Mouse (Mus musculus): ENCODE data around the gene Mrps9. TPM values are rescaled to one million over a fixed set of nuclear protein-coding genes. Genes with fewer than 3 reads are reported as not detected.

The Mrps9 gene
- polyA plus RNA-seq, 1 experiment, result 24.5 TPM

- DNase-seq (ENCODE audit: low read depth), result no peak
Measured at GRCm38 (mm10) chr1:42906696-42907095, 55.7 kb downstream of the Mrps9 start.

GRCm38 (mm10) chr1:42907153-42907552 lies 56.1 kb downstream of the Mrps9 start:
- DNase-seq (ENCODE audit: low read depth), result no peak

GRCm38 (mm10) chr1:42915062-42915461 lies 64.0 kb downstream of the Mrps9 start:
- DNase-seq (ENCODE audit: low read depth), result no peak

- DNase-seq (ENCODE audit: low read depth), result no peak
Measured at GRCm38 (mm10) chr1:42916719-42917118, 65.7 kb downstream of the Mrps9 start.

GRCm38 (mm10) chr1:42917908-42918307 lies 66.9 kb downstream of the Mrps9 start:
- DNase-seq (ENCODE audit: low read depth), result no peak

GRCm38 (mm10) chr1:42923924-42924323 lies 72.9 kb downstream of the Mrps9 start:
- no peak for DNase-seq (ENCODE audit: low read depth)

- no peak for DNase-seq (ENCODE audit: low read depth)
Measured at GRCm38 (mm10) chr1:42933613-42934012, 82.6 kb downstream of the Mrps9 start.

- no peak for DNase-seq (ENCODE audit: low read depth)
Measured at GRCm38 (mm10) chr1:42948486-42948885, 97.5 kb downstream of the Mrps9 start.

GRCm38 (mm10) chr1:42952734-42953481 lies 101.9 kb downstream of the Mrps9 start, which contains the start of gene Gpr45:
TSS of gene Gpr45 (plus strand) at chr1:42952872.
- no peak for DNase-seq (ENCODE audit: low read depth)

GRCm38 (mm10) chr1:42953482-42953822 lies 102.4 kb downstream of the Mrps9 start:
- DNase-seq (ENCODE audit: low read depth), result no peak

Other genes with a start within 250 kb of the Mrps9 start
- gene Pou3f3, start 155.5 kb upstream of the Mrps9 start, polyA plus RNA-seq (2012; rRNA removed), result 11.3 and 21.7 TPM in 2 replicates
- 19.0 and 25.7 TPM in 2 replicates for gene Gpr45, start 101.6 kb downstream of the Mrps9 start, polyA plus RNA-seq (2012; rRNA removed)
- gene Tgfbrap1, start 247.4 kb downstream of the Mrps9 start, polyA plus RNA-seq (2012; rRNA removed), result 28.7 and 29.1 TPM in 2 replicates
- gene AI597479, start 247.5 kb downstream of the Mrps9 start, polyA plus RNA-seq (2012; rRNA removed), result 7.2 and 8.4 TPM in 2 replicates

Data from gonadal fat pad, adult 2 months (tissue).